Mouse (Mus musculus) forebrain, postnatal 0 days (tissue): ENCODE data around the gene Zfp148. TPM values are rescaled to one million over a fixed set of nuclear protein-coding genes. Genes with fewer than 3 reads are reported as not detected.

Source experiments
- ATAC-seq: fragments of 200-750 bp; cut with Nextera tagmentation; 2 replicates; pipeline ENCODE4 v1.8.0; 2017; ENCODE audit warnings: mild to moderate bottlenecking, moderate library complexity
- DNase-seq: peaks from one replicate; pipeline ENCODE4 v3.0.0-alpha.2; 2015
- H3K27ac ChIP-seq: fragments of 300-500 bp; sonication (generic); 2 replicates; pipeline ENCODE4 v1.5.1; 2014; ENCODE audit warnings: low read depth, mild to moderate bottlenecking, antibody characterized with exemption, low read length, moderate library complexity, mixed read lengths
- H3K27me3 ChIP-seq: fragments of 300-500 bp; sonication (generic); 2 replicates; pipeline ENCODE4 v1.6.1; 2014; ENCODE audit warnings: mild to moderate bottlenecking, low read length, mixed read lengths; ENCODE audit not compliant: insufficient read depth
- H3K36me3 ChIP-seq: fragments of 300-500 bp; sonication (generic); 2 replicates; pipeline ENCODE4 v1.6.1; 2014; ENCODE audit warnings: mild to moderate bottlenecking, moderate library complexity; ENCODE audit not compliant: insufficient read depth
- H3K4me1 ChIP-seq: fragments of 300-500 bp; sonication (generic); 2 replicates; pipeline ENCODE4 v1.6.1; 2014; ENCODE audit warnings: antibody characterized with exemption; ENCODE audit not compliant: insufficient read depth
- H3K4me2 ChIP-seq: fragments of 300-500 bp; sonication (generic); 2 replicates; pipeline ENCODE4 v1.6.1; 2014; ENCODE audit warnings: low read depth, mild to moderate bottlenecking, moderate library complexity
- H3K4me3 ChIP-seq: fragments of 300-500 bp; sonication (generic); 2 replicates; pipeline ENCODE4 v1.5.1; 2014; ENCODE audit warnings: low read depth, low read length, mixed read lengths
- H3K9ac ChIP-seq: fragments of 300-500 bp; sonication (generic); 2 replicates; pipeline ENCODE4 v1.6.1; 2014; ENCODE audit warnings: mild to moderate bottlenecking
- H3K9me3 ChIP-seq: fragments of 300-500 bp; sonication (generic); 2 replicates; pipeline ENCODE4 v1.6.1; 2016; ENCODE audit warnings: low read length
- CTCF ChIP-seq: sonication (generic); IDR thresholded peaks from 2 replicates; pipeline ENCODE4 v1.5.1; 2016; ENCODE audit warnings: antibody characterized with exemption, control low read depth, low read depth
- WGBS: fragments of 180-500 bp; shearing (Covaris S2); extraction: QIAGEN DNeasy Blood & Tissue Kit; methylation state at CpG from one replicate; pipeline ENCODE4 v1.1.7; 2014; 5-methylcytosine and 5-hydroxymethylcytosine counted together
- polyA plus RNA-seq: library from polyadenylated mRNA; unstranded; fragments of >200 nt; fragmentation: Nextera tagmentation; extraction: Ambion mirVana; gene quantifications from 2 replicates; pipeline ENCODE4 v1.2.1, GENCODE M21; 2015
- total RNA-seq: library from RNA; depleted of rRNA; stranded (reverse); fragments of >200 nt; gene quantifications from 2 replicates; pipeline ENCODE4 v1.2.3, GENCODE M21; 2014

The Zfp148 gene
- total and polyA plus RNA-seq, 2 experiments from 2014 or later: 54.0 to 59.2 TPM

DNA sequence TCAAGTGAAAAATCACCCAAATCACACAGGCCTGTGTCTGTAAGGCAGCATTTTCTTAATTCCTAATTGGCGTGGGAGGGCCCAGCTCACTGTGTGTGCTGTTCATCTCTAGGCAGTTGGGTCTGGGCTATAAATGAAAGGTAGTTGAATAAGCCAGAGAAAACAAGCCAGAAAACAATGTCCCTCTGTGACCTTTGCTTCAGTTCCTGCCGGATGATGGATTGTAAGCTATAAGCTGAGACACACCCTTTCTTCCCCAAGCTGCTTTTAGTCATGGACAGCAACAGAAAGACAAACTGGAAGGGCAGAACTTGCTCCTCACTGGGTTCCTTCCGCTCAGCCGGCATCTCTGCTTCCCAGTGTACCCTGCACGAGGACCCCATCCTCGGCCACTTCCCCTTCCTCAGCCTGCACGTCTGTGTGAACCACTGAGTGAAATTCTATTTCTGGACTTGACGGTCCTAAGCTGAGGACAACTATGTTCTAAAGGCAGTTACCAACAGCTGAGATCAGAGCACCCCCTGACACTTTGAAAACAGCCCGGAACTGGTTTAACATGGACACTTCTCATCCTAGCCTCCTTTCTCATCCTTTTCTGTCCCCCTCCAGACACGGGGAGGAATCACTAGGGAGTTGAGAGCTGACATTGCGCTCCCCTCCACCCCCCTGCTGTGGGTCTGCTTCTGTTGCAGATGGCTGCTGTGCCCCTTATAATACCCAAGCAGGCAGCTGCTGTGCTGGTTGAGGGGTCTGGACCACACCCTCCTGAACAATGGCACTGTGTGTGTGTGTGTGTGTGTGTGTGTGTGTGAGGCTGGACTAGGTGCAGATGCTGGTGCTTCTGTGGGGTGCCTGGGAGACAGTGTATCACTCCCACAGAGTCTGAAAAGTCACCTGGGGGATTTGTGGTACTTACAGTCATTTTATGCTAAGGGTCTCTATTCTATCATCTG, 149.1 kb downstream of the Zfp148 start:
- WGBS: 53% methylated on average over 11 of the region's 11 CpGs
- DNase-seq (no peak), ATAC-seq (no peak)
- Histone ChIP-seq H3K27me3 (no peaks in the 10 kb centered on the region), H3K4me2 (no peak overlapping the region), H3K4me3 (no peak overlapping the region), H3K4me1 (no peaks in the 10 kb centered on the region), H3K9ac (no peak overlapping the region), H3K27ac (no peak overlapping the region), H3K9me3 (no peaks in the 10 kb centered on the region), H3K36me3 (no peaks in the 10 kb centered on the region)
- TF ChIP-seq CTCF: no peak

DNA sequence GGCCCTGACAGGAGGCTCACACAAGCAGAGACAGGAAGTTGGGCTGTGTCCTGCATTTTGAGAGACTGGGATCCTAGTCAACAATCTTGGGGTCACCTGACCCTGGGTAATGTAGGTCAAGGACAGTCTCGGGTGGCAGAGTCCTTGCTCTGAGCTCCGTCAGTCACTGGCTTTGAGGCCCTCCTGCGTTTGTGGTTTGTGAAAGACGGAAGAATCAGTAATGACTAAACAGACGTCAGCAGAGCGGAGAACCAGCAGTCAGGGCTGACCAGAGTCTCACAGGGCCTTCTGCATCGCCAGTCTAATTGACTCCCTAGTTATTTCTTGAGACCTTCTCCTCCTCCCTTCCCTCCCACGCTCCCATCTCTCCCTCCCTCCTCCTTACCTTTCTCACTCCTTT, 150.5 kb downstream of the Zfp148 start:
- no peaks in the 10 kb centered on the region for H3K36me3 ChIP-seq
- H3K27ac ChIP-seq: no peak overlapping the region
- no peak overlapping the region for H3K9ac ChIP-seq
- no peak for DNase-seq
- 83% methylated on average over 8 of the region's 8 CpGs for WGBS
- no peak overlapping the region for H3K4me3 ChIP-seq
- no peaks in the 10 kb centered on the region for H3K27me3 ChIP-seq
- TF ChIP-seq CTCF: no peak
- no peaks in the 10 kb centered on the region for H3K4me1 ChIP-seq
- no peak overlapping the region for H3K4me2 ChIP-seq
- ATAC-seq: no peak
- no peaks in the 10 kb centered on the region for H3K9me3 ChIP-seq

DNA sequence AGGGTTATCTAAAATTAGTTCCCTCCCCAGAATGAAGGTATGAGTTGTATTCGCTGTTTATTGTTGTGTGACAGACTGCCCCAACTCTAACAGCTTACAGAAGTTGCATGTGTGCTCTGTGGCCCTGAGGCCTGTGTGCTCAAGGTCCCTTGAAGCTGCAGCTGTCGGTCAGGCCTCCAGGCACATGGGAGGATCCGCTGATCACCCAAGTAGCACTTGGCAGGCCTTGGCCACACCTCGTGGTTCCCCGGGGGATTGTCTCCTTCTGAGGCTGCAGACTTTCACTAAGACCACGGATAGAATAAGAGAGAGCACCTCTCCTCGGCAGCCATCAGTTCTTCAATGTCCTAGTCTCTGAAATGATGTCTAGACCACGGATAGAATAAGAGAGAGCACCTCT, 155.8 kb downstream of the Zfp148 start:
- ATAC-seq (no peak), DNase-seq (no peak)
- no peaks in the 10 kb centered on the region for H3K27me3 ChIP-seq
- WGBS: 80% methylated on average over 8 of the region's 8 CpGs
- H3K9ac ChIP-seq: no peak overlapping the region
- H3K9me3 ChIP-seq: no peaks in the 10 kb centered on the region
- no peaks in the 10 kb centered on the region for H3K4me1 ChIP-seq
- H3K4me2 ChIP-seq: no peak overlapping the region
- H3K36me3 ChIP-seq: no peaks in the 10 kb centered on the region
- H3K27ac ChIP-seq: no peak overlapping the region
- TF ChIP-seq CTCF: no peak
- no peak overlapping the region for H3K4me3 ChIP-seq

DNA sequence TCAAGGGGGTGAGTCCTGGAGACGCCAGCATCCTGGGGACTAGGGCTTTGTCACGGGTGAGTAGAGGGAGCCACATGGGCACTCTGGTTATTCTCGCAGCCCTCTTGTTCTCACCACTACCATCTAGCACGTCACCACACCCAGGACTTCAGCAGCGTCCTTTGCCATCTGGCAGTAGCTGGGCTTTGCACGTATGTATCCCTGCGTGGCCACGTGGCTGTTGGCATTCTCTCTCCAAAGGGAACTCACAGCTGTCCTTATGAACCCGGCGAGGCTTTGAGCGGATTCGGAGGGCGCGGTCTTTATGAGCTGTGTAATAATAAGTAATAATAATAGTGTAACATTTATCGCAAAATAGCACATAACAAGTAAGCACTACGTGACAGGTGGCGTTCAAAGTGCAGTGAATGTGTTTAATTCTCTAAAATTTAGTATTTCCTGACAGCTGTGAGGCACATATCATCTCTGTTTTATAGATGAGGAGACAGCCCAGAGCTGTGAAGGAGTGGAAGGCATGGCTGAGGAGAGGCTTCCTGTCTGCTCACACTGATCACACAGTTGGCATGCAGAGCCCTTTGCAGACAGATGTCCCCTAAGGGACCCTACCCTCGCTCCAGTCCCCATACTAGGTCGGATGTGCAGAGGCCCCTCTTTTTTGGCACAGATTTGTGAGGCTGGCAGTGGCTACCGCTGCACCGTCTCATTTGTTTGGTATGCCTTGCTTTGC, 157.0 kb downstream of the Zfp148 start:
- DNase-seq (no peak), ATAC-seq (peak; percentile 32; the same call in 1 of the 2 replicates)
- TF ChIP-seq CTCF: no peak
- no peak overlapping the region for H3K27ac ChIP-seq
- H3K9ac ChIP-seq: no peak overlapping the region
- H3K4me3 ChIP-seq: no peak overlapping the region
- H3K27me3 ChIP-seq: no peaks in the 10 kb centered on the region
- no peaks in the 10 kb centered on the region for H3K4me1 ChIP-seq
- no peaks in the 10 kb centered on the region for H3K9me3 ChIP-seq
- no peak overlapping the region for H3K4me2 ChIP-seq
- WGBS: 63% methylated on average over 21 of the region's 21 CpGs
- H3K36me3 ChIP-seq: no peaks in the 10 kb centered on the region

DNA sequence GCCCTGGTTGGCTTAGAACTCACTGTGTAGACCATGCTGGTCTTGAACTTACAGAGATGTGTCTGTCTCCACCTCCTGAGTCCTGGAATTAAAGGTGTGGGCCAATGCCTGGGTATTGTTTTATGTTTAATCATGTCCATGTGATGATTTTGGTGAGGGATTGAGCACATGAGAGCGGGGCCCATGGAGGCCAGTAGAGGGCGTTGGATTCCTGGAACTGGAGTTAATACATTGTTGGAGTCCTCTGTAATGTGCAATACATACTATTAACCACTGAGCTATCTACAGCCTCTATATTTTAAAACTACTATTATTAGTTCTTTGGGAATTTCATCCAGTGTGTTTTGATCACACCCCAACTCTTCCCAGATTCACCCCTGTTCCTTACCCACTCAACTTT, 163.7 kb downstream of the Zfp148 start:
- Histone ChIP-seq H3K4me2 (no peak overlapping the region), H3K27me3 (no peaks in the 10 kb centered on the region), H3K27ac (no peak overlapping the region), H3K9ac (no peak overlapping the region), H3K9me3 (no peaks in the 10 kb centered on the region), H3K36me3 (no peaks in the 10 kb centered on the region), H3K4me1 (no peaks in the 10 kb centered on the region), H3K4me3 (no peak overlapping the region)
- ATAC-seq (no peak), DNase-seq (no peak)
- TF ChIP-seq CTCF: no peak
- WGBS: 95% methylated on average over 2 of the region's 2 CpGs

DNA sequence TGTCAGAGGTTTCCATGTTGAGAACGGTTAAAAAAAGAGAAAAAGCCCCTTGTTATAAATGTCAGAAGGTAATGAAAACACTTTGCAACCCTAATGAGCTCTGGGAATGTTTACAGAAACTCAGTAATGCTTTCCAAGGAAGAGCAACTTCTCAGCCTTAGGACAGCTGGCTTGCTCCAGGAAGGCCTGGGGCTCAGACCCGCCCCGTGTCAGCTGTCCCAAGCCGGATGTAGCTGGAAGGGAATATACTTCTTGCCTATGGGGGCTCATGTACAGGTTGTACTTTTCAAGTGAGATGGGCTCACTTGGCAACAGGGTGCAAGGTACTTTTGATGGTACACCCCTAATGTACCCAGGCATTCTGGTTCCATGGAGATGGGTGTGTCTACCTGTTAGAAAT, 164.9 kb downstream of the Zfp148 start:
- Histone ChIP-seq H3K4me3 (no peak overlapping the region), H3K36me3 (no peaks in the 10 kb centered on the region), H3K4me2 (no peak overlapping the region), H3K27me3 (no peaks in the 10 kb centered on the region), H3K27ac (no peak overlapping the region), H3K4me1 (no peaks in the 10 kb centered on the region), H3K9ac (no peak overlapping the region), H3K9me3 (no peaks in the 10 kb centered on the region)
- ATAC-seq (no peak), DNase-seq (no peak)
- TF ChIP-seq CTCF: no peak
- WGBS: 83% methylated on average over 4 of the region's 4 CpGs
